Mouse (Mus musculus) erythroblast, embryonic 14.5 days (primary cell): ENCODE results near the gene Gm9903.

Experiments used
- GATA1 ChIP-seq: IDR thresholded peaks from 2 replicates; pipeline ENCODE4 v1.6.1; 2012; ENCODE audit warnings: low read length, inconsistent platforms, mixed read lengths
- TAL1 ChIP-seq: IDR thresholded peaks from 3 replicates; pipeline ENCODE4 v1.6.1; 2012; ENCODE audit warnings: low read length, inconsistent platforms, mixed read lengths

- TF ChIP-seq GATA1 (no peak), TAL1 (no peak)
Observed at GRCm38 (mm10) chr5:33668223-33668622, 38.5 kb downstream of the Gm9903 start.
